Mouse (Mus musculus) liver, embryonic 11.5 days (tissue): ENCODE measurements around the gene Furin. TPM values are rescaled to one million over a fixed set of nuclear protein-coding genes. Genes with fewer than 3 reads are reported as not detected.
A peak's percentile ranks its signal among the peaks of the same experiment; 100 is the strongest.

Experiments
- ATAC-seq: fragments of 200-750 bp; cut with Nextera tagmentation; replicated peaks from 2 replicates; pipeline ENCODE4 v1.8.0; 2017; ENCODE audit warnings: moderate number of reproducible peaks, mild to moderate bottlenecking, moderate TSS enrichment, moderate library complexity; ENCODE audit not compliant: low FRiP score
- DNase-seq: peaks from one replicate; pipeline ENCODE4 v3.0.0-alpha.2; 2017; ENCODE audit warnings: low spot score
- H3K27ac ChIP-seq: fragments of 300-500 bp; sonication (generic); 2 replicates; pipeline ENCODE4 v1.5.1; 2014; ENCODE audit warnings: mild to moderate bottlenecking, low read depth, low read length, control low read depth
- H3K27me3 ChIP-seq: fragments of 300-500 bp; sonication (generic); replicated peaks from 2 replicates; pipeline ENCODE4 v1.6.1; 2014; ENCODE audit warnings: low read length, mixed read lengths; ENCODE audit not compliant: control insufficient read depth, insufficient read depth
- H3K36me3 ChIP-seq: fragments of 300-500 bp; sonication (generic); 2 replicates; pipeline ENCODE4 v1.6.1; 2014; ENCODE audit warnings: mild to moderate bottlenecking, low read length, moderate library complexity, mixed read lengths; ENCODE audit not compliant: control insufficient read depth, insufficient read depth
- H3K4me1 ChIP-seq: fragments of 300-500 bp; sonication (generic); replicated peaks from 2 replicates; pipeline ENCODE4 v1.6.1; 2014; ENCODE audit warnings: low read length, mixed read lengths; ENCODE audit not compliant: control insufficient read depth, insufficient read depth
- H3K4me2 ChIP-seq: fragments of 300-500 bp; sonication (generic); 2 replicates; pipeline ENCODE4 v1.6.1; 2014; ENCODE audit warnings: mild to moderate bottlenecking, control low read depth, moderate library complexity
- H3K4me3 ChIP-seq: fragments of 300-500 bp; sonication (generic); 2 replicates; pipeline ENCODE4 v1.5.1; 2014; ENCODE audit warnings: low read depth, low read length, control low read depth
- H3K9ac ChIP-seq: fragments of 300-500 bp; sonication (generic); 2 replicates; pipeline ENCODE4 v1.6.1; 2014; ENCODE audit warnings: low read depth, low read length, control low read depth
- H3K9me3 ChIP-seq: fragments of 300-500 bp; sonication (generic); 2 replicates; pipeline ENCODE4 v1.6.1; 2016; ENCODE audit warnings: low read length, inconsistent platforms, mixed read lengths; ENCODE audit not compliant: control insufficient read depth
- WGBS: fragments of 180-500 bp; shearing (Covaris S2); extraction: QIAGEN DNeasy Blood & Tissue Kit; methylation state at CpG from one replicate; pipeline ENCODE4 v1.1.7; 2014; 5-methylcytosine and 5-hydroxymethylcytosine counted together
- polyA plus RNA-seq: library from polyadenylated mRNA; unstranded; fragments of >200 nt; fragmentation: Nextera tagmentation; extraction: Ambion mirVana; gene quantifications from 2 replicates; pipeline ENCODE4 v1.2.1, GENCODE M21; 2014

The Furin gene
- polyA plus RNA-seq, 1 experiment from 2014 or later = 10.4 TPM

DNA sequence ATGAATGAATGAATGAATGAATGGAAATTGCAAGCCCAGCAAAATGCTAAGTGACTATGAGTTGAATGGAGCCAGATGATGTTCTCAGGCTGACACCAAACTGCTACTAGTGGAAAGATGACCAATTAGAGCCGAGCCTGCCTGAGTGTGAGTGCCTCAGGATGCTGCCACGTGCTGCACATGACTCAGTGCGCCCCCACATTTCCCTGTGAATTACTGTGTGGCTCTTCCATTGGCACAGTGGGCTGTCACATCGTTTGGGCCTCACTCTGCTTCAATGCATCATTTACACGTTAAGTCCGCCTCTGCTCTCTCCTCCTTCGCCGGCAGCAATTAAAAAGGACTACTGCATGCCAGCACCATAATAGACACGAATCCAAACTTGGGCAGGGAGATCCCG lies 7.0 kb upstream of the Furin start:
- H3K4me1 ChIP-seq = peaks cover 5% of the 10 kb centered on the region
- ATAC-seq = no peak

DNA sequence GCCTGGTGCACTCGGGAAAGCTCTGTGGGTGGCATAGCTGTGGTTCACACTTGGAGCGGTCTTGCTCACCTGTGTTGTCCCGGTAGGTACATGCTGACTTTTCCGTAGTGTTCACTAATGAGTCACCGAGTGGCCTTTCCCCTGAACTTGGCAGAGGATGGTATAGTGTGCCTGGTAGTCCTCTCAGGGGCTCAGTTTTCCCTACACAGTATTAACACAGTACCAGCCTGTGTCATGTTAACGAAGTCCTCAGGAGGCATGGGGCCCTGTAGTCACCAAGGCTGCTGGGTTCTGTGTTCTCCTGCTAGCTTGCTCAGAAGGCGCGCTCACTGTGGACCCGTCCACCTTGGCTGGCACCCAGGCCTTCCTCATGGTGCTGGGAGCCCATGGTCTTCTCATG lies 5.1 kb upstream of the Furin start:
- H3K9me3 ChIP-seq = no peaks in the 10 kb centered on the region
- H3K9ac ChIP-seq = no peak overlapping the region
- no peaks in the 10 kb centered on the region for H3K36me3 ChIP-seq
- peaks cover 10% of the 10 kb centered on the region; the same call in 1 of the 2 replicates for H3K27me3 ChIP-seq
- no peaks in the 10 kb centered on the region; the same call in 1 of the 2 replicates for H3K4me1 ChIP-seq
- ATAC-seq = no peak
- H3K4me2 ChIP-seq = no peak overlapping the region
- no peak overlapping the region for H3K4me3 ChIP-seq
- no peak overlapping the region for H3K27ac ChIP-seq
- DNase-seq = no peak
- 83% methylated on average over 9 of the region's 9 CpGs for WGBS

More for the DNA sequence above, 7.0 kb upstream of the Furin start:
- Histone ChIP-seq H3K27ac (no peak overlapping the region), H3K36me3 (no peaks in the 10 kb centered on the region), H3K9ac (no peak overlapping the region), H3K4me2 (no peak overlapping the region), H3K27me3 (peaks cover 3% of the 10 kb centered on the region; the same call in 1 of the 2 replicates), H3K4me3 (no peak overlapping the region), H3K9me3 (no peaks in the 10 kb centered on the region)
- no peak for DNase-seq
- 85% methylated on average over 10 of the region's 10 CpGs for WGBS

DNA sequence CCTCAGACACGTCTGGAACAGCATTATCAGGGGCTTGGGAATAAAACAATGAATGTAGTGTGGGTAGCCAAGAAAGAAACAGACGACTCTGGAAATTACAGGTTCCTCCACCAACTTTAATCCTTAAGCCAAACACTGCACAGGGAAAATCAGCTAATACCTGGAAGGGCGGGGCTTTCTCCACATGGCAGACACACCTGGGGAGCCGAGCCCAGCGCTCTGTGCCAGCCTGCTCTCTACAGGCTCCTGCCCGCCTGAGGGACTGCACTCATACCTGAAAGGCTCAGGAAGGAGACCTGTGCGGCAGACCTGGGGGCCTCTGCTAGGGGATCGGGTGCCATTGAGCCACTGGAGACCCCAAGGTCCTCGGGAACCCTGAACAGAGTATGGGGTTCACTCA lies 2.5 kb upstream of the Furin start:
- no peak for DNase-seq
- Histone ChIP-seq H3K4me1 (peaks cover 11% of the 10 kb centered on the region), H3K36me3 (no peaks in the 10 kb centered on the region), H3K4me2 (no peak overlapping the region), H3K4me3 (no peak overlapping the region), H3K27me3 (peaks cover 15% of the 10 kb centered on the region; the same call in 1 of the 2 replicates), H3K9ac (no peak overlapping the region), H3K27ac (no peak overlapping the region), H3K9me3 (no peaks in the 10 kb centered on the region)
- 74% methylated on average over 9 of the region's 9 CpGs for WGBS
- no peak for ATAC-seq

DNA sequence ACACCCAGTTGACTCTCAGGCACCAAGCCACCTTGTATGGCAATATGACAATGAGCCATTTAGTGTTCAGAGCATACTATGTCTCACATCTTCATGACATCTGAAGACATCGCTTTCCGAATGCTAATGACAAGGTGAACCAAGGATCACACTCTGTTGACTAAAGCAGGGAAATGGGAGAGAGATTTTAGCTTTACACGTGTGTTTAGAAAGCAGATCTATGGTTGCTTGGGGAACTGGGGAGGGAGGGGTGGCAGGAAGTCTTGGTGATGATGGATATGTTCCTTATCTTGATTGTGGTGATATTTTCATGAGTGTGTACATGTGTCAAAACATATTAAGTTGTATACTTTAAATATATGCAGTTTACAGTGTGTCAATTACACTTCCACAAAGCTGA lies 950 bp upstream of the Furin start:
- H3K9ac ChIP-seq = no peak overlapping the region
- no peak for ATAC-seq
- H3K36me3 ChIP-seq = no peaks in the 10 kb centered on the region
- DNase-seq = no peak
- H3K27me3 ChIP-seq = peaks cover 15% of the 10 kb centered on the region; the same call in 1 of the 2 replicates
- peaks cover 13% of the 10 kb centered on the region for H3K4me1 ChIP-seq
- H3K4me2 ChIP-seq = no peak overlapping the region
- WGBS = 69% methylated on average over 3 of the region's 3 CpGs
- no peak overlapping the region for H3K4me3 ChIP-seq
- H3K27ac ChIP-seq = no peak overlapping the region
- H3K9me3 ChIP-seq = no peaks in the 10 kb centered on the region

GRCm38 (mm10) chr7:80404101-80404894 lies 938 bp downstream of the Furin start:
- H3K4me2 ChIP-seq = no peak overlapping the region
- ATAC-seq = no peak
- no peak overlapping the region for H3K27ac ChIP-seq
- H3K9me3 ChIP-seq = no peaks in the 10 kb centered on the region
- H3K27me3 ChIP-seq = peaks cover 15% of the 10 kb centered on the region; the same call in 1 of the 2 replicates
- H3K9ac ChIP-seq = no peak overlapping the region
- WGBS = 32% methylated on average over 7 of the region's 7 CpGs
- no peaks in the 10 kb centered on the region for H3K36me3 ChIP-seq
- no peak overlapping the region for H3K4me3 ChIP-seq
- DNase-seq = no peak
- peaks cover 27% of the 10 kb centered on the region for H3K4me1 ChIP-seq

DNA sequence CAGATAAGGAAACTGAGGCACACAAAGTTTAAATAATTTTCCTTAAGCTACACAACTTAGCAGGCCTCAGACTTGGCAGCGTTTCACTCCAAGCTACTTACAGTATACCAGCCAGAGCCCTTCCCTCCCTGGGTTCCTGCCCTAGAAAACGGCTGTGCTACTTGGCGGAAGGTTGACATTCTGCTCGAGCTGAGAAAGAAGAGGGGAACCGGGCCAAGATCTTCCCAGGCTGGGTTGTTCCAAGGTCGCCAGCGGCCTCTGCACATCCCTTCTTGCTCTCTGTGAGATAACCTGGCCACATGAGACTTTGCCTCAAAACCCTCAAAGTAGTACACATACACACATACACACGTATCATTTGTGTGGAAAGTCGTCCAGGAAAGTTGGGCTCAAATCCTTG lies 1.7 kb downstream of the Furin start:
- Histone ChIP-seq H3K9ac (no peak overlapping the region), H3K4me2 (peak overlapping the region; percentile 97), H3K9me3 (no peaks in the 10 kb centered on the region), H3K27me3 (peaks cover 15% of the 10 kb centered on the region; the same call in 1 of the 2 replicates), H3K36me3 (no peaks in the 10 kb centered on the region), H3K4me1 (peaks cover 27% of the 10 kb centered on the region), H3K27ac (no peak overlapping the region), H3K4me3 (no peak overlapping the region)
- ATAC-seq (no peak), DNase-seq (no peak)
- WGBS = 46% methylated on average over 9 of the region's 9 CpGs

GRCm38 (mm10) chr7:80402651-80403321 lies 2.5 kb downstream of the Furin start:
- Histone ChIP-seq H3K4me1 (peaks cover 27% of the 10 kb centered on the region), H3K27ac (peak overlapping the region; percentile 81), H3K4me2 (peak overlapping the region; percentile 97), H3K36me3 (peaks cover 3% of the 10 kb centered on the region; the same call in 1 of the 2 replicates), H3K4me3 (peak overlapping the region; percentile 90), H3K9me3 (no peaks in the 10 kb centered on the region), H3K9ac (peak overlapping the region; percentile 90), H3K27me3 (peaks cover 13% of the 10 kb centered on the region; the same call in 1 of the 2 replicates)
- DNase-seq = peak; percentile 72
- ATAC-seq = peak; percentile 67
- WGBS = 1% methylated on average over 54 of the region's 92 CpGs

DNA sequence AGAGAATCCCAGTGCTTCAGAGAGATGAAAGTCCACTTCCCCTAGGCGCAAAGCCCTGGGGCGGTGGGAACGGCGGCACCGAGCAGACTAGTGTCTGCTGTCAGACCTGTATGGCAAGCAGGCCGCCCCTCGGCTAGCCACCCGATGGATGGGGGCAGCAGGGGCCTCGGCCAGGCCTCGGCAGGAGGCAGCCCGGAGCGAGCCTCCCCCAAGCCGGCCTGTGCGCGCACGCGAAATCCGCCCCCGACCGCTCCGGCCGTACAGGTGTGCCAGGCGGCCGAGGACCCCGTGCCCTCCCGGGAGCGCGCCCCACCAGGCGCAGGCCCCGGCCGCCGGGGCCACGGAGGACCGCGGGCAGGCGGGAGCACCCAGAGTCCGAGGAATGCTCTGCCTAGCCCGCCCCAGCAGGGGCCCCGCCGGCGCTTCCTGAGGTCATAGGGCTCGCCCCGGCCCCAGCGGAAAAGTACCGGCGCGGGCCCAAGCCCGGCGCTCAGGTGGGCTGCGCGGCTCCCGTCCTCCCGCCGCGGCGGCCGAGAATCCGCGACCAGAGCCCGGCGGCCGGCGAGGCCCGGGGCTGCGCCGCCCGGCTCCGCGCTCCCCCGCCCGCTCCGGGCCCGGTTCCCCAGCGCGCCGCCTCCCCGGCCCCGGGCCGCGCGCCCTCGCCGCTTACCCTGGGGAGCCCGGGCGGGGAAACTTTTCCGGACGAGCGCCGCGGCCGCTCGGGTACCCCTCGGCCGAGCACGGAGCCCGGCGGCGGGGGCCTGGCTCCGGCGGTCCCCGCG lies 3.2 kb downstream of the Furin start:
- WGBS = under 1% methylated on average over 79 of the region's 102 CpGs
- H3K27me3 ChIP-seq = peaks cover 12% of the 10 kb centered on the region; the same call in 1 of the 2 replicates

More for the DNA sequence above, 3.2 kb downstream of the Furin start:
- peak overlapping the region; percentile 97 for H3K4me2 ChIP-seq
- peaks cover 27% of the 10 kb centered on the region for H3K4me1 ChIP-seq
- peak; percentile 56 for ATAC-seq
- no peaks in the 10 kb centered on the region for H3K9me3 ChIP-seq
- peaks cover 6% of the 10 kb centered on the region for H3K36me3 ChIP-seq
- H3K27ac ChIP-seq = peak overlapping the region; percentile 81
- peak overlapping the region; percentile 90 for H3K4me3 ChIP-seq
- peak; percentile 70 for DNase-seq
- peak overlapping the region; percentile 90 for H3K9ac ChIP-seq
